Comparison of ENCODE assay signal across 8 mouse cellular contexts in the genomic region with DNA sequence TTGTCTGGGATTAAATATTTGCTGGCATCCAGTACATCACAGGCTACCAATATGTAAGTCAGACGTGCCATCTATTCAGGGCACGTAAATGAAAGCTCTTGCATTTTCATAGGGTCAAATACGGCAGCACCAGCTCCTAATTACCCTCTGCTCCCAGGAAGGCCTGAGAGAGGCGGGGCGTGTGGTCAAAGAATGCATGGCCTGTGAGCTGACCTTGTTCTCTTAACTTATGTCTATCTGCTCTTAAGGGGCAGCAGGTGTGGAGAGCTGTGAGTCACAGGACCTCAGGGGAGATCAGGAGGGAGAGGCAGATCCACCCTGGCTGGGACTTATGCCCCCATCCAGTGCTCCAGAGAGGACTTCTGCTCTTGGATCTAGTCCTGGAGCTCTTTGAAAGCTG.
DNase-seq lines count a peak whose midpoint lies in the region; ATAC-seq and TF ChIP-seq lines count a peak whose summit lies in the region.

No protein-coding gene starts in this region.

- no peaks in the 10 kb centered on the region for H3K4me1 ChIP-seq in lung, embryonic 14.5 days (ENCODE audit: insufficient read depth)
- peaks cover 25% of the 10 kb centered on the region for H3K4me1 ChIP-seq in forebrain, embryonic 16.5 days (replicated peaks; ENCODE audit: control insufficient read depth, insufficient read depth, low read length)
- peaks cover 20% of the 10 kb centered on the region for H3K4me1 ChIP-seq in limb, embryonic 13.5 days
- H3K4me1 ChIP-seq in stomach, postnatal 0 days (replicated peaks; ENCODE audit: control insufficient read depth, insufficient read depth): no peaks in the 10 kb centered on the region; the same call in 1 of the 2 replicates

- no peak for ATAC-seq in lung, embryonic 14.5 days (ENCODE audit: insufficient read depth)
- no peak for ATAC-seq in forebrain, embryonic 16.5 days
- no peak for ATAC-seq in limb, embryonic 13.5 days (ENCODE audit: low FRiP score, low read depth)
- no peak for ATAC-seq in stomach, postnatal 0 days (ENCODE audit: low FRiP score, low TSS enrichment)
- ATAC-seq in CD4-positive, CD25-positive, alpha-beta regulatory T cell, adult 4 months: no peak

- WGBS in lung, embryonic 14.5 days: 33% methylated on average over 5 of the region's 5 CpGs
- 8% methylated on average over 5 of the region's 5 CpGs for WGBS in forebrain, embryonic 16.5 days
- WGBS in limb, embryonic 13.5 days: 22% methylated on average over 5 of the region's 5 CpGs
- 47% methylated on average over 5 of the region's 5 CpGs for WGBS in stomach, postnatal 0 days

- H3K27ac ChIP-seq in lung, embryonic 14.5 days (ENCODE audit: low read depth): no peak overlapping the region
- 0 out of 2 replicates have a peak overlapping the region, but pooled peaks have one; percentile 0 for H3K27ac ChIP-seq in forebrain, embryonic 16.5 days (ENCODE audit: low read length)
- H3K27ac ChIP-seq in limb, embryonic 13.5 days: peak overlapping the region; percentile 33; the same call in 1 of the 2 replicates
- H3K27ac ChIP-seq in stomach, postnatal 0 days (replicated peaks): no peak overlapping the region

- H3K9me3 ChIP-seq in lung, embryonic 14.5 days (ENCODE audit: low read depth, low read length): no peaks in the 10 kb centered on the region
- H3K9me3 ChIP-seq in forebrain, embryonic 16.5 days (ENCODE audit: control insufficient read depth, low read length): no peaks in the 10 kb centered on the region
- no peaks in the 10 kb centered on the region for H3K9me3 ChIP-seq in limb, embryonic 13.5 days
- no peaks in the 10 kb centered on the region for H3K9me3 ChIP-seq in stomach, postnatal 0 days (ENCODE audit: control insufficient read depth, low read length)

- TF ChIP-seq EP300 in stomach, postnatal 0 days (optimal IDR thresholded peaks at IDR 0.05): no peak

- H3K4me2 ChIP-seq in lung, embryonic 14.5 days: peak overlapping the region; percentile 44; the same call in 1 of the 2 replicates
- peak overlapping the region; percentile 20 for H3K4me2 ChIP-seq in forebrain, embryonic 16.5 days (ENCODE audit: low read length)
- peak overlapping the region; percentile 45 for H3K4me2 ChIP-seq in limb, embryonic 13.5 days (replicated peaks)
- H3K4me2 ChIP-seq in stomach, postnatal 0 days (replicated peaks; ENCODE audit: low read depth): 0 out of 2 replicates have a peak overlapping the region, but pooled peaks have one; percentile 8

- H3K36me3 ChIP-seq in lung, embryonic 14.5 days (ENCODE audit: insufficient read depth): no peaks in the 10 kb centered on the region
- H3K36me3 ChIP-seq in forebrain, embryonic 16.5 days (ENCODE audit: control insufficient read depth, insufficient read depth): no peaks in the 10 kb centered on the region
- no peaks in the 10 kb centered on the region for H3K36me3 ChIP-seq in limb, embryonic 13.5 days
- H3K36me3 ChIP-seq in stomach, postnatal 0 days (ENCODE audit: control insufficient read depth, insufficient read depth, low read length): no peaks in the 10 kb centered on the region

- no peak for TF ChIP-seq CTCF in lung, embryonic 14.5 days (IDR thresholded peaks at IDR 0.05; ENCODE audit: low read depth)
- TF ChIP-seq CTCF in stomach, postnatal 0 days (IDR thresholded peaks at IDR 0.05; ENCODE audit: low read depth): no peak

- DNase-seq in lung, embryonic 14.5 days: no peak
- DNase-seq in lung, postnatal 4 days: no peak
- no peak for DNase-seq in stomach, postnatal 0 days (ENCODE audit: low spot score)
- DNase-seq in T-cell, adult 2 months (ENCODE audit: low spot score): no peak
- DNase-seq in c-Kit-positive CD71-positive TER-119-positive erythroid progenitor cells, embryonic 14.5 days (ENCODE audit: low spot score): no peak

- no peaks in the 10 kb centered on the region for H3K27me3 ChIP-seq in lung, embryonic 14.5 days (ENCODE audit: insufficient read depth, low read length)
- no peaks in the 10 kb centered on the region for H3K27me3 ChIP-seq in forebrain, embryonic 16.5 days (replicated peaks; ENCODE audit: control insufficient read depth, insufficient read depth, low read length)
- H3K27me3 ChIP-seq in limb, embryonic 13.5 days: no peaks in the 10 kb centered on the region
- H3K27me3 ChIP-seq in stomach, postnatal 0 days (ENCODE audit: control insufficient read depth, insufficient read depth, low read length): no peaks in the 10 kb centered on the region

- peak overlapping the region; percentile 10; the same call in 1 of the 2 replicates for H3K9ac ChIP-seq in lung, embryonic 14.5 days
- H3K9ac ChIP-seq in forebrain, embryonic 16.5 days (replicated peaks; ENCODE audit: low read depth, low read length): peak overlapping the region; percentile 0; the same call in 1 of the 2 replicates
- H3K9ac ChIP-seq in limb, embryonic 13.5 days: no peak overlapping the region
- H3K9ac ChIP-seq in stomach, postnatal 0 days (ENCODE audit: low read length): no peak overlapping the region

- H3K4me3 ChIP-seq in lung, embryonic 14.5 days (ENCODE audit: low read depth, low read length): no peak overlapping the region
- peak overlapping the region; percentile 6 for H3K4me3 ChIP-seq in forebrain, embryonic 16.5 days (replicated peaks; ENCODE audit: low read length)
- H3K4me3 ChIP-seq in limb, embryonic 13.5 days: peak overlapping the region; percentile 15
- H3K4me3 ChIP-seq in stomach, postnatal 0 days (ENCODE audit: low read depth, low read length): no peak overlapping the region

Comparison
In these comparisons a context has a peak if more than half of its experiments do, and no peak if none do; other contexts are left out.
1. H3K27ac ChIP-seq: peak in forebrain, embryonic 16.5 days (single experiment) and limb, embryonic 13.5 days (single experiment); none in lung, embryonic 14.5 days (single experiment) and stomach, postnatal 0 days (single experiment).
2. H3K4me3 ChIP-seq: peak in forebrain, embryonic 16.5 days (single experiment) and limb, embryonic 13.5 days (single experiment); none in lung, embryonic 14.5 days (single experiment) and stomach, postnatal 0 days (single experiment).
3. H3K9ac ChIP-seq: peak in lung, embryonic 14.5 days (single experiment) and forebrain, embryonic 16.5 days (single experiment); none in limb, embryonic 13.5 days (single experiment) and stomach, postnatal 0 days (single experiment).
4. Peak in every context shown above with its lines, with median percentiles within 50 percentile points of each other: H3K4me2 ChIP-seq.